Mouse (Mus musculus): ENCODE data around the gene Tjp3. TPM values are rescaled to one million over a fixed set of nuclear protein-coding genes. Genes with fewer than 3 reads are reported as not detected.

Gene Tjp3
- polyA plus RNA-seq, 1 experiment from 2014 or later, result 6.2 TPM

DNA sequence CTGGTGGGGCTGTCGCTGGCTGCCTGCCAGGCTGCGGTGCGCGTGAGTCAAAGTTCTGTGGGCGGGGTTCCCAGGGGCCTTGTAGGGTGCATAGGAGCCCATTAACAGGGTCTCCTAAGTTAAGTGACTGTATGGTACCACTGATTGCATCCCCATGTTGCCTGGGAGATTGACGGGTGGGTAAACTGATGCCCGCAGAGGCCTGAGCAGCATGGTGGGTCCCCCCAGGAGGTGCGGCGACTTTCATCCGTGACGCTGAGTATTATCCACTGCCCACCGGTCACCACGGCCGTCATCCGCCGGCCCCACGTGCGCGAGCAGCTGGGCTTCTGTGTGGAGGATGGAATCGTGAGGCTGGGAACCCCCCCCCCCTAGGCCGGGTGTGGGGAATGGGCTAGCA lies 19.0 kb downstream of the Tjp3 start:
- Histone ChIP-seq H3K36me3 (ENCODE audit: poor library complexity, severe bottlenecking) (peaks cover 48% of the 10 kb centered on the region), H3K27ac (no peak overlapping the region), H3K9me3 (replicated peaks) (no peaks in the 10 kb centered on the region), H3K9ac (no peak overlapping the region), H3K4me3 (no peak overlapping the region), H3K4me1 (peaks cover 12% of the 10 kb centered on the region), H3K27me3 (no peaks in the 10 kb centered on the region), H3K4me2 (no peak overlapping the region)
- ATAC-seq, result no peak
- WGBS, result 91% methylated on average over 21 of the region's 21 CpGs

DNA sequence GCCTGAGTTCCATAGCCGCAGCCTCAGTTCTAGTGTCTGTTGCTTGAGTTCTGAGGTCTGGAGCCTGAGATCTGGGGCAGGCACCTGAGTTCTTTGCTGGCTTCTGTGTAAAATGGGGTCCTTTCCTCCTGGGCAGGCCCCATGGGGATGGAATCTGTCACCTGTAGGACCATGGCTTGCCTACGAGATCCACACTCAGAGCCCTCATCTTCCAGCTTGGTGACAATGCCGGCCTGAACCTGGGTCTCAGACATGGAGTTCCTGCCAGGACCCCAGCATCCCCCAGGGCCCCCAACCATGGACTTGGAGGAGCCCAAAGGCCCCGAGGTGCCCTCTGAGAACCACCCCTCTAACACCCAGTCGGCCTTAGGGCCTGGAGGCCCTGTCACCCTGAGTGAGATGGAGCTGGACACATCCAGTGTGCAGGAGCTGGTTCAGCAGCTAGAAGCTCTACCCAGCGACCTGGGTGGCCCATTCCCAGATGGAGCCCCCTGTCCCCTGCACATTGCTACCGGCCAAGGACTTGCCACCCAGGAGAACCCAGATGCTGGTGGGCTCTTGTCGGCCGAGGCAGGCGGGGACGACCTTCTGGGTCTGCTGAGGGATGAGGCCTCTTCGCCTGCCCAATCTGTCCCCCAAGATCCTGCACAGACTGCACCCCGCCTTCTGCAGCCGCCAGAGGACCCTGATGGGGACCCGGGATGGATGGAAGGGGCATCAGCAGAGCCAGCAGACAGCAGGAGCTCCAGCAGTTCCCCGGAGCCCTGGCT lies 22.6 kb downstream of the Tjp3 start:
- Histone ChIP-seq H3K9ac (peak overlapping the region; percentile 83), H3K27me3 (no peaks in the 10 kb centered on the region), H3K27ac (no peak overlapping the region), H3K9me3 (replicated peaks) (no peaks in the 10 kb centered on the region), H3K36me3 (ENCODE audit: poor library complexity, severe bottlenecking) (peaks cover 55% of the 10 kb centered on the region), H3K4me1 (peaks cover 24% of the 10 kb centered on the region), H3K4me3 (peak overlapping the region; percentile 64), H3K4me2 (peak overlapping the region; percentile 79)
- 78% methylated on average over 16 of the region's 16 CpGs for WGBS
- ATAC-seq, result no peak

DNA sequence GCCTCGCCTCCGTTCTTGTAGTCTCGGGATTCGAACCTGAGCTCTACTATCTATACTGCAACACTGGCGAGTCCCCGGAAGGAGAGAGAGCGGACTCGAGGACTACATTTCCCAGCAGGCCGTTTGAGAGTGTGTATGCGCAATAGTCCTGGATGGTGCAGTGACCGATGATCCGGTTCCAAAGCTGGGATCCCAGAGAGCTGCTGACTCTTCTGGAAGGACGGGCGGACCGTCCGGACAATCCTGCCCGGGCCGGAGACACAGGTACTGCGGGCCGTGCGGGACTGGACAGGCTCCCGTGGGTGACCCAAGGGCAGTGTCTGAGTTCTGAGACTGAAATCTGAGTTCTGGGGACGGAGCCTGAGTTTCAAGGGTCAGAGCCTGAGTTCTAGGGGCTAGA lies 23.3 kb downstream of the Tjp3 start:
- Histone ChIP-seq H3K27ac (no peak overlapping the region), H3K4me1 (peaks cover 24% of the 10 kb centered on the region), H3K36me3 (ENCODE audit: poor library complexity, severe bottlenecking) (peaks cover 55% of the 10 kb centered on the region), H3K9ac (peak overlapping the region; percentile 83), H3K4me2 (peak overlapping the region; percentile 79), H3K27me3 (no peaks in the 10 kb centered on the region), H3K4me3 (peak overlapping the region; percentile 64), H3K9me3 (replicated peaks) (no peaks in the 10 kb centered on the region)
- 2% methylated on average over 23 of the region's 23 CpGs for WGBS
- peak; percentile 54 for ATAC-seq

DNA sequence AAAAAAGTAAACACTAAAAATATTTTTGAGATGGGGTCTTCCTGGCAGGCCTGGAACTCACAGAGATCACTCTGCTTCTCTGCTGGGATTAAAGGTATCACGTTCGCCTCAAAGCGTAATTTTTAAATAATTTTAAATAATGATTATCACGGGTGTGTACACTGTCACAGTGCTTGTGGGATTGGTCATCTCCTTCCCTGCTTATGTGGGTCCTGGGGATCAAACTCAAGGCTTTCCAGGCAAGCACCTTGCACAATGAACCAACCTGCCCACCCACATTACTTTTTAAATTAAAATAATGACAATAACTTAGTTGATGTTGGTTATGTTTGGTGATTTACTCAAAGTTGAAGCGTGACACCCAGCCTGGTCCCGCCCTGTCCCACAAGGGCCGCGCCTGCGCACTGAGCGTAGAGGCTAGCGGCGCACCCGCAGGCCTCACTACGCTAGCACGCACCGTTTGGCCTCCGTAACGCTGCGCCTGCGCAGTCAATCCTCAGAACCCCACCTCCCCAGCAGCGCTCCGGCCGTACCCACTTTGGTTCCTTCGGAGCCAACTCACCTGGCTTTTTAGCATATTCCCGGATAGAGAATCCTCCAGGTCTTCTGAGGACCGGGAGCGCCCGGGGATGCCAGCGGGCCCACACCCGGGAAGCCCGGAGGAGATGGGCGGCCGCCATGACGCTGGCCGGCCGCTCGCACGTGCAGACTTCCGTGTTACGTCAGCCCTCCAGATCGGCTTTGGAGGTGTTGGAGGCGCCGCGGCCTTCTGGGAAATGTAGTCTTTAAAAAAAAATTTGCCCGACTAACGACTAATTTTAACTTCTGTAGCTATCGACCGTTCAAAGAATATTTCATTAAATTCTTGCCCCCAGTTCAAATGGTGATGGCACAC lies 24.9 kb downstream of the Tjp3 start, which contains the start of the genes Mrpl54 and Apba3:
Gene Mrpl54 (minus strand): TSS at position 724 of the 895 bp plus-strand sequence.
Gene Apba3 (plus strand): TSS at position 750 of the 895 bp plus-strand sequence.
- Histone ChIP-seq H3K36me3 (ENCODE audit: poor library complexity, severe bottlenecking) (peaks cover 54% of the 10 kb centered on the region), H3K27me3 (no peaks in the 10 kb centered on the region), H3K9me3 (replicated peaks) (no peaks in the 10 kb centered on the region), H3K4me2 (peak within 1 kb of the TSS; percentile 79), H3K4me1 (peaks cover 24% of the 10 kb centered on the region), H3K9ac (peak within 1 kb of the TSS; percentile 72), H3K27ac (peak within 1 kb of the TSS; percentile 66; the same call in 1 of the 2 replicates), H3K4me3 (peak within 1 kb of the TSS; percentile 64)
- peak; percentile 94 for ATAC-seq
- under 1% methylated on average over 48 of the region's 48 CpGs for WGBS

DNA sequence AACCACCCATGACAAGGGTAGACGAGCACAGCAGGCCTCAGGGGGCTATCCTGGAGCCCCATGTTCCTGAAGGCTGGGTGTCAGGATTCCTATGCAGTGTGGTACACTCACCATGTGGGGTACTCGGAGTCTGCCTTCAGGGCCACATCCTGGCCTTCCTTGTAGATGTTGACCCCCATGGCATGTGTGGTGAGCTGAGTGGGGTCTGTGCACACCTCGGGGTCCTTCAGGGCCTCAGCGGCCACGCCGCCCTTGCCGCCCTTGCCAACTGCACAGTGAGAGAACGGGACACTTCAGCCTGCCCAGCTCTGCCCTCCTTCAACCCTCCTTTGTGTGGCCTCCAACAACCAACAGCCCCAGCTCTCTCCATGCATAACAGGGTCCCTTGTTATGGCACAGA lies 25.8 kb downstream of the Tjp3 start:
- ATAC-seq, result no peak
- H3K27me3 ChIP-seq, result peaks cover 2% of the 10 kb centered on the region; the same call in 1 of the 2 replicates
- H3K4me3 ChIP-seq, result peak overlapping the region; percentile 57
- H3K27ac ChIP-seq, result no peak overlapping the region
- peak overlapping the region; percentile 68 for H3K4me2 ChIP-seq
- WGBS, result 92% methylated on average over 8 of the region's 8 CpGs
- peaks cover 48% of the 10 kb centered on the region for H3K36me3 ChIP-seq (ENCODE audit: poor library complexity, severe bottlenecking)
- H3K4me1 ChIP-seq, result peaks cover 24% of the 10 kb centered on the region
- peak overlapping the region; percentile 61 for H3K9ac ChIP-seq
- H3K9me3 ChIP-seq (replicated peaks), result peaks cover 5% of the 10 kb centered on the region; the same call in 1 of the 2 replicates

DNA sequence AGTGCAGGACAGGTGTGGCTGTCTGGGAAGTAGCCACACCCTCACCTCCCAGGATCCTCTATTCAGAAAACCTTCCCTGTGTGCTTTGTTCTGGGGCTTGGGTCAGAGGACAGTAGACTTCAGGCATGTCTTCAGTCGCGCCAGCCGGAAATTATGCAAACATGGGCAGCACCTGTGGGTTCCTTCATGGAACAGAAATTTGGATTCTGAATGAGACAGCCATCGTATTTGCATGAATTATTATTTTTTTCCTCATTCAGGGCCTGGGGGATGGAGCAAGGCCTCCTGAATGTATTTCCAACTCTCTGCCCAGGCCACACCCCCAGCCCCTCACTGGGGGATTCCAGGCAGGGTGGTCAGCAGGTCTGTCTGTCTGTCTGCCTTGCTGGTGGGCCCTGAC lies 30.4 kb downstream of the Tjp3 start:
- H3K27me3 ChIP-seq, result peaks cover 42% of the 10 kb centered on the region
- no peak for ATAC-seq
- no peak overlapping the region for H3K27ac ChIP-seq
- no peak overlapping the region for H3K9ac ChIP-seq
- H3K36me3 ChIP-seq (ENCODE audit: poor library complexity, severe bottlenecking), result peaks cover 43% of the 10 kb centered on the region
- H3K4me2 ChIP-seq, result no peak overlapping the region
- H3K4me3 ChIP-seq, result no peak overlapping the region
- H3K9me3 ChIP-seq (replicated peaks), result peaks cover 7% of the 10 kb centered on the region; the same call in 1 of the 2 replicates
- peaks cover 34% of the 10 kb centered on the region for H3K4me1 ChIP-seq
- WGBS, result 92% methylated on average over 4 of the region's 4 CpGs

DNA sequence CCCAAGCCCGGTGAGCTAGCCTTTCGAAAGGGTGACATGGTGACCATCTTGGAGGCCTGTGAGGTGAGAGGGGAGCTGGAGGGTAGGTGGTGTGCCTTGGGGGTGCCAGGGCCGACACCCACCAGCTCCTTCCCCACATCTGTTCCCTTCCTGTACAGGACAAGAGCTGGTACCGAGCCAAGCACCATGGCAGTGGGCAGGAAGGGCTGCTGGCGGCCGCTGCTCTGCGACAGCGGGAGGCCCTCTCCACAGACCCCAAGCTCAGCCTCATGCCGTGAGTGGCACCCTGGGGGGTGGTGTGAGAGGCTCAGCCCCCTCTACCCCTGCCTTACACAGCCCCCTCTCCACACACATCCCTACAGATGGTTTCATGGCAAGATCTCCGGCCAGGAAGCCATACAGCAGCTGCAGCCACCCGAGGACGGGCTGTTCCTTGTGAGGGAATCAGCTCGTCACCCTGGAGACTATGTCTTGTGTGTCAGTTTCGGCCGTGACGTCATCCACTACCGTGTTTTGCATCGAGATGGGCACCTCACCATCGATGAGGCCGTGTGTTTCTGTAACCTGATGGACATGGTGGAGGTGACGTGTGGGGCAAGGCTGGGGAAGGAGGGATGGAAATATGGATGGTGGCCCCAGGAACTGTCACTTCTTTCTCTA lies 32.0 kb downstream of the Tjp3 start:
- H3K36me3 ChIP-seq (ENCODE audit: poor library complexity, severe bottlenecking), result peaks cover 31% of the 10 kb centered on the region
- peaks cover 51% of the 10 kb centered on the region for H3K27me3 ChIP-seq
- H3K9me3 ChIP-seq (replicated peaks), result peaks cover 7% of the 10 kb centered on the region; the same call in 1 of the 2 replicates
- peaks cover 24% of the 10 kb centered on the region for H3K4me1 ChIP-seq
- H3K9ac ChIP-seq, result peak overlapping the region; percentile 26
- H3K27ac ChIP-seq, result no peak overlapping the region
- ATAC-seq, result peak; percentile 7; the same call in 1 of the 2 replicates
- H3K4me3 ChIP-seq, result no peak overlapping the region
- 45% methylated on average over 21 of the region's 21 CpGs for WGBS
- no peak overlapping the region for H3K4me2 ChIP-seq

DNA sequence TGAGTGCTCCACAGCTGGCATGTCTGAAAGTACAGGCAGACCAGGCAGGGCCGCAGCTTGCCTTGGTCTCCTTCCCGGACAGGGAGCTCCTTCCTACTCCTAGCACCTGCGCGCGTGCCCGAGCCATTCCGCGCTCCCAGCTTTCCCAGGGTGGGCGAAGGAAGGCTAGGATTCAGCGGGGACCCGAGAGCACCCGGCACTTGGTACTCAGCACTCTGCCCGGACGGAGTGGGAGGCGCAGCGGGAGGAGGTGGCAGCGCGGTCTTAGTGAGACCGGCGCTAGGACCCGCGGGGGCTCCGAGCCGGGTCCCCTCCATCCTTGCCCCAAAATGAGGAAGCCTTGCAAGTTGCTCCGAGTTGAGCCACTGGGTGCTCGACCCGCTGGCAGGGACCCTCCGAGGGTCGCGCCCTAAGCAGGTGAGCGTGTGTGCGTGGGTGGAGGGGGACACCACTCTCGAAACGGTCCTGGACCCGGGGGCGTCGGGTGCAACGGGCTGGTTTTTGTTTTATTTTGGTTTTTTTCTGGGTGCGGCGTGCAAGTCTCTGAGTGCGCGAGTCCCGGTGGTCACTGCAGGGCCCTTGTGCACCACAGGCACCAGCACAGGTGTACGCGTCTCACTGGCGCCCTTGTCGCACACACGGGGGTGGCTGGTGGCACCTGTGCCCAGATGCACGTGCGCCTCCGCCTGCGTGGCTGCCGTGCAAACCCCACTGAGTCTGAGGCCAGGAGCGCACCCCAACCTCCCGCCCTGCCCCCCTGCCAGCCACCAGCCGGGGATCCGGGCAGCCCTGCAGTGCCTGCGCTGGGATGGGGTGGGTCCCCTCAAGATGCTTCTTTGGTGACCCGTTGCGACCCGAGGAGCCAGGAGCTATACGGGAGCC lies 34.0 kb downstream of the Tjp3 start:
- Histone ChIP-seq H3K36me3 (ENCODE audit: poor library complexity, severe bottlenecking) (peaks cover 12% of the 10 kb centered on the region; the same call in 1 of the 2 replicates), H3K27ac (no peak overlapping the region), H3K4me2 (peak overlapping the region; percentile 78), H3K9me3 (replicated peaks) (peaks cover 7% of the 10 kb centered on the region; the same call in 1 of the 2 replicates), H3K4me1 (peaks cover 35% of the 10 kb centered on the region), H3K9ac (peak overlapping the region; percentile 57), H3K27me3 (peaks cover 70% of the 10 kb centered on the region), H3K4me3 (peak overlapping the region; percentile 49)
- WGBS, result 2% methylated on average over 62 of the region's 62 CpGs
- 0 out of 2 replicates have a peak, but pooled peaks have one; percentile 6 for ATAC-seq

DNA sequence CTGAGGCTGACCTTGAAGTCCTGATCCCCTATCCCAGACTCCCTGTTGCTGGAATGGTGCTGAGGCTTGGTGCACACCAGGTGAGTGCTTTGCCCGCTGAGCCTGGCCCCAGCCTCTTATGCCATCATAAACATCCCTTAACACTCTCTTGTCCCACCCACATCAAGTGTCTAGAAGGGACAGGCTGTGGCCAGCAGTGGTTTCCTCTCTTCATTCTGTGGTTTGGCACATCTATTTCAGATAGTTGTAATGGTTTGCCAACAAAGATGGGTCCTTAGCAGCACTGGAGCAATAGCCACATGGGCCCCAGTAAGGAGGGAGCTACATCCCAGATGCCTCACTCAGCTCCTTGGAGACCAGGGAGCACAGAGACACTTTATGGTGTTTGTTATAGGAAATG lies 36.5 kb downstream of the Tjp3 start:
- peaks cover 77% of the 10 kb centered on the region for H3K27me3 ChIP-seq
- H3K9ac ChIP-seq, result no peak overlapping the region
- no peak overlapping the region for H3K4me2 ChIP-seq
- peaks cover 2% of the 10 kb centered on the region; the same call in 1 of the 2 replicates for H3K36me3 ChIP-seq (ENCODE audit: poor library complexity, severe bottlenecking)
- WGBS, result 82% methylated on average over 1 of the region's 1 CpGs
- peaks cover 40% of the 10 kb centered on the region for H3K4me1 ChIP-seq
- no peaks in the 10 kb centered on the region for H3K9me3 ChIP-seq (replicated peaks)
- no peak overlapping the region for H3K27ac ChIP-seq
- H3K4me3 ChIP-seq, result no peak overlapping the region
- no peak for ATAC-seq

DNA sequence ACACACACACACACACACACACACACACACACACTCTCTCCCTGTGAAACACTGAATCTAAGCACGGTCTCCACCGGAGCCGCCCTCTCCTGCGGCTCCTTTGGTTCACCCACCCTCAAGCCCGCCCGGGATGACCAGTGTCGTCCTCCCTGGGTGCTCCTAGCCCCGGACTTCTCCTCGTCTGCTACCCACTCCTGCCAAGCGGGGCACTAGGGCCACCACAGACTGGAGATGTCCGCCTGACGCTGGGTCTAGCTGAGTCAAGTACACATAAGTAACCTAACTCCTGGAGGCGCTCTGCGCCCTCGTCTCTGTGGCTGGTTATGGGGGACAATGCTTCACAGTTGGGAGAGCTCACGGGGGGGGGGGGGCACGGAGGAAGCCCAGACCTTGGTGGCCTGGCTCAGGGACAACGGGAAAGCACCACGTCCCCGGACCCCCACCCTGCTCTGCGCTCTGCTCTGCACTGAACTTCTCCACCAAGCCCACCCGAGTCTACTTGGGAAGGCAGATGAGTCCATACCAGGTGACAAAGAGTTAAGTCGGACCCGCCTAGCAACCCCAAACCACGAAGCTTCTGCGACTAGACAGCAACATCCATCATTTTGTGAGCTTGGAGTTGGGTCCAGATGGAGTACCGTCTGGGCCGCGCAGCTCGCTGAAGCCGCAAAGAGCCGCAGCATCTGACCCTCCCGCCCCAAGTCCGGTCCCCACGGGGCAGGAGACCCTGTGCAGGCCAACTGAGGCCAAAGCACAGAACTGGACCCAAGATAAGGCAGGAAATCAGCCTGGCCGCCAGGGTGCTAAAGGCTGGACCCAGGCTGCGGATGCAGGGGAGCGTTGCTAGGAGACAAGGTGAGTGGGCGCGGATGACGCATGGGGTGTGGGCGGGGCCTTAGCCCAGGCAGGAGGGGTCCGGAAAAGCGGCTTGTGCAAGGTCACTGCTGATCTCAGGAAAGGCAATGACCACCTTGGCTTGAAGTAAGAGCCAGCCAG lies 38.7 kb downstream of the Tjp3 start, which contains the start of gene Matk:
Gene Matk (plus strand): TSS at position 512 of the 996 bp plus-strand sequence.
- Histone ChIP-seq H3K4me1 (peaks cover 25% of the 10 kb centered on the region), H3K36me3 (ENCODE audit: poor library complexity, severe bottlenecking) (peaks cover 4% of the 10 kb centered on the region; the same call in 1 of the 2 replicates), H3K9ac (peak within 1 kb of the TSS; percentile 56), H3K9me3 (replicated peaks) (no peaks in the 10 kb centered on the region), H3K27me3 (peaks cover 57% of the 10 kb centered on the region), H3K4me3 (peak within 1 kb of the TSS; percentile 33), H3K4me2 (peak within 1 kb of the TSS; percentile 61), H3K27ac (no peak within 1 kb of the TSS)
- peak; percentile 61 for ATAC-seq
- 7% methylated on average over 41 of the region's 44 CpGs for WGBS
